11 mouse cellular contexts compared by ENCODE assay signal in the genomic region with DNA sequence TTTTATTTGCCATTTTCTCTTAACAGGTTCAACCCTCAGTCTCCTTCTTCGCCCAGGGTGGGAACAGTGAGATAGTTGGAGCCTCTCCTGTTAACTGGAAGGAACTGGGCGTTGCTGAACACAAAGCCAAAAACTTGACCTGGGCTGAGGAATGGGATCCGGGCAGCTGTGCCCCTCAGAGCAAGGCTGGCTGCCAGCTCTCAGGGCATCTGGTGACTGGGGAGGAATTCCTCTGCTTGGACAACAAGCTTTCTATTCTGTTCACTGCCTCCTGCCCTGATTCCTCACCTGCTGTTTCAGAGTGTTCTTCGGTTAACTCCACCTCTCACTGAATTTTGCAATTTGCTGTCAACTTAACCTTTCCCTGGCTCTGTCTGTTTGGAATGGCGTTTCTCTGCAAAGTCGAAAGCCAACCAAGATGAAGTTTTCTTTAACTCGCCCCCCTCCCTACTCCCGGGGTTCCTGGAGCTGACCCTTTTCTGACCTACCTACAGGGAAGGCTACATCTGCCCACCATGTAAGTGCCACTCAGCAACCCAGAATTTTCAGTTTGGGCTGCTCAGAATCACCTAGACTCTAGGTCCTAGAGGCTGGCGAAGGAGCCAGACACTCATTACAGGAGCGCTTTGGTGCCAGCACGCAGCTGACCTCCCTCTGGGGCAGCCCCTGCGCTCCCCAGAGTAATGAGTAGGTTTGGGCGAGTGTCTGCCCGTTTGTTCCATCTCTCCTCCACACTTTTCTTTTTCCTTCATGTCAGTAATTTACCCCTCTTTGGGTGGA. TPM values are rescaled to one million over a fixed set of nuclear protein-coding genes. Genes with fewer than 3 reads are reported as not detected.
DNase-seq lines count a peak whose midpoint lies in the region; ATAC-seq and TF ChIP-seq lines count a peak whose summit lies in the region.
"Had no signal": no experiment of that assay in that cellular context is flagged by ENCODE, and none has a peak within 500 bp of the region (broad histone marks: within the 10 kb centered on the region; RNA-seq: fewer than 3 reads in every experiment).

No protein-coding gene starts in this region.

- no peaks in the 10 kb centered on the region for H3K36me3 ChIP-seq in heart, embryonic 16.5 days (ENCODE audit: control insufficient read depth, insufficient read depth)
- H3K36me3 ChIP-seq in hindbrain, embryonic 13.5 days, result no peaks in the 10 kb centered on the region
- no peaks in the 10 kb centered on the region for H3K36me3 ChIP-seq in neural tube, embryonic 13.5 days
- H3K36me3 ChIP-seq in thymus, adult 2 months (ENCODE audit: control insufficient read depth, insufficient read depth, low read length), result no peaks in the 10 kb centered on the region
- H3K36me3 ChIP-seq: forebrain, embryonic 12.5 days had no signal

- H3K4me2 ChIP-seq in heart, embryonic 16.5 days (ENCODE audit: low read depth, low read length), result peak overlapping the region; percentile 27; the same call in 1 of the 2 replicates
- H3K4me2 ChIP-seq in hindbrain, embryonic 13.5 days, result peak overlapping the region; percentile 21; the same call in 1 of the 2 replicates
- peak overlapping the region; percentile 21; the same call in 1 of the 2 replicates for H3K4me2 ChIP-seq in neural tube, embryonic 13.5 days
- H3K4me2 ChIP-seq: forebrain, embryonic 12.5 days had no signal

- H3K27me3 ChIP-seq in heart, embryonic 16.5 days (ENCODE audit: control insufficient read depth, insufficient read depth, low read length), result peaks cover 48% of the 10 kb centered on the region
- H3K27me3 ChIP-seq in hindbrain, embryonic 13.5 days, result peaks cover 75% of the 10 kb centered on the region
- peaks cover 79% of the 10 kb centered on the region for H3K27me3 ChIP-seq in neural tube, embryonic 13.5 days
- H3K27me3 ChIP-seq in thymus, adult 2 months (ENCODE audit: control insufficient read depth, insufficient read depth, low read length), result peaks cover 4% of the 10 kb centered on the region; the same call in 1 of the 2 replicates

- no peak overlapping the region for H3K9ac ChIP-seq in heart, embryonic 16.5 days (ENCODE audit: low read length)
- H3K9ac ChIP-seq in hindbrain, embryonic 13.5 days, result no peak overlapping the region
- H3K9ac ChIP-seq in neural tube, embryonic 13.5 days, result no peak overlapping the region
- H3K9ac ChIP-seq: forebrain, embryonic 12.5 days had no signal

- peaks cover 10% of the 10 kb centered on the region for H3K4me1 ChIP-seq in heart, embryonic 16.5 days (ENCODE audit: control insufficient read depth, insufficient read depth, low read length)
- peaks cover 17% of the 10 kb centered on the region for H3K4me1 ChIP-seq in hindbrain, embryonic 13.5 days (replicated peaks)
- H3K4me1 ChIP-seq in neural tube, embryonic 13.5 days (replicated peaks), result peaks cover 10% of the 10 kb centered on the region; the same call in 1 of the 2 replicates
- peaks cover 33% of the 10 kb centered on the region for H3K4me1 ChIP-seq in thymus, adult 2 months (replicated peaks; ENCODE audit: control insufficient read depth, insufficient read depth, low read length)

- H3K27ac ChIP-seq in heart, embryonic 16.5 days (ENCODE audit: low read length), result peak overlapping the region; percentile 29; the same call in 1 of the 2 replicates
- no peak overlapping the region for H3K27ac ChIP-seq in hindbrain, embryonic 13.5 days
- no peak overlapping the region for H3K27ac ChIP-seq in neural tube, embryonic 13.5 days (replicated peaks)
- no peak overlapping the region for H3K27ac ChIP-seq in thymus, adult 2 months (ENCODE audit: control insufficient read depth, insufficient read depth, low read length)
- H3K27ac ChIP-seq: forebrain, embryonic 12.5 days had no signal

- no peaks in the 10 kb centered on the region for H3K9me3 ChIP-seq in heart, embryonic 16.5 days (replicated peaks; ENCODE audit: control insufficient read depth, low read length)
- H3K9me3 ChIP-seq in hindbrain, embryonic 13.5 days, result no peaks in the 10 kb centered on the region
- H3K9me3 ChIP-seq in neural tube, embryonic 13.5 days, result no peaks in the 10 kb centered on the region
- H3K9me3 ChIP-seq: forebrain, embryonic 12.5 days had no signal

- no peak for TF ChIP-seq CTCF in thymus, adult 2 months (IDR thresholded peaks at IDR 0.05; ENCODE audit: borderline replicate concordance, control insufficient read depth, extremely low read depth, insufficient read depth, low read length, poor library complexity)

- peak overlapping the region; percentile 10; the same call in 1 of the 2 replicates for H3K4me3 ChIP-seq in heart, embryonic 16.5 days (ENCODE audit: low read length)
- no peak overlapping the region for H3K4me3 ChIP-seq in hindbrain, embryonic 13.5 days
- no peak overlapping the region for H3K4me3 ChIP-seq in neural tube, embryonic 13.5 days
- no peak overlapping the region for H3K4me3 ChIP-seq in thymus, adult 2 months (ENCODE audit: control insufficient read depth, insufficient read depth, low read length)
- H3K4me3 ChIP-seq: forebrain, embryonic 12.5 days had no signal

- no peak for ATAC-seq in heart, embryonic 16.5 days (replicated peaks; ENCODE audit: extremely low read depth, insufficient read depth, low FRiP score)
- no peak for ATAC-seq in hindbrain, embryonic 13.5 days (ENCODE audit: low FRiP score)
- ATAC-seq in neural tube, embryonic 13.5 days (ENCODE audit: low read depth), result no peak
- no peak for ATAC-seq in frontal cortex, adult (ENCODE audit: low TSS enrichment)

- WGBS in heart, embryonic 16.5 days, result 16% methylated on average over 14 of the region's 14 CpGs
- WGBS in hindbrain, embryonic 13.5 days, result 14% methylated on average over 14 of the region's 14 CpGs
- 16% methylated on average over 14 of the region's 14 CpGs for WGBS in neural tube, embryonic 13.5 days
- 33% methylated on average over 14 of the region's 14 CpGs for WGBS in thymus, adult 2 months

- TF ChIP-seq POLR2A in thymus, adult 2 months (IDR thresholded peaks at IDR 0.05; ENCODE audit: control insufficient read depth, extremely low read depth, insufficient read depth, low read length, poor library complexity), result no peak

- no peak for DNase-seq in heart, adult 8-10 months (ENCODE audit: low spot score)
- DNase-seq in kidney, postnatal 4 days, result peak; percentile 11 to 37
- no peak for DNase-seq in cerebellum, adult 9-11 months
- no peak for DNase-seq in thymus, adult 2 months

RNA-seq across cellular contexts. Expression of a gene that starts 0.7 kb away (rescaled TPM):
- 4.2 and 6.1 TPM in 2 replicates for polyA plus RNA-seq in heart, embryonic 16.5 days (2015; fragmentation: Nextera tagmentation; extraction: Ambion mirVana)
- total RNA-seq in heart, adult 8-10 months (2022), result 1 to 10 TPM in 1 of 4 experiments, under 1 TPM in 3; 0.50 to 1.5 (median 0.88) TPM
- 0.35 and 0.45 TPM in 2 replicates for polyA plus RNA-seq in hindbrain, embryonic 13.5 days (2015; fragmentation: Nextera tagmentation; extraction: Ambion mirVana)
- polyA plus RNA-seq in neural tube, embryonic 13.5 days (2015; fragmentation: Nextera tagmentation; extraction: Ambion mirVana), result 0.59 and 1.3 TPM in 2 replicates
- polyA plus RNA-seq in thymus, adult 2 months (2012; rRNA removed), result 10.1 and 11.6 TPM in 2 replicates
- polyA plus RNA-seq: neural tube, embryonic 14.5 days had no signal

RNA-seq across cellular contexts. Expression of a gene that starts 14.7 kb away (rescaled TPM):
- 1.5 and 1.9 TPM in 2 replicates for polyA plus RNA-seq in heart, embryonic 16.5 days (2015; fragmentation: Nextera tagmentation; extraction: Ambion mirVana)
- total RNA-seq in heart, adult 8-10 months (2022), result 1 to 10 TPM; 1.9 to 3.7 (median 3.1) TPM
- polyA plus RNA-seq in hindbrain, embryonic 13.5 days (2015; fragmentation: Nextera tagmentation; extraction: Ambion mirVana), result 1.2 and 1.9 TPM in 2 replicates
- 0.92 and 1.2 TPM in 2 replicates for polyA plus RNA-seq in neural tube, embryonic 13.5 days (2015; fragmentation: Nextera tagmentation; extraction: Ambion mirVana)
- 5.3 and 7.3 TPM in 2 replicates for polyA plus RNA-seq in thymus, adult 2 months (2012; rRNA removed)

RNA-seq across cellular contexts. Expression of a gene that starts 30.8 kb away (rescaled TPM):
- 25.0 and 71.7 TPM in 2 replicates for polyA plus RNA-seq in heart, embryonic 16.5 days (2015; fragmentation: Nextera tagmentation; extraction: Ambion mirVana)
- 1 to 10 TPM in 2 of 4 experiments, not detected in 2; 1.3 to 1.5 TPM for total RNA-seq in heart, adult 8-10 months (2022)
- not detected in 2 replicates for polyA plus RNA-seq in hindbrain, embryonic 13.5 days (2015; fragmentation: Nextera tagmentation; extraction: Ambion mirVana)
- 0.32 TPM in 1 of 2 replicates, not detected in the other for polyA plus RNA-seq in neural tube, embryonic 13.5 days (2015; fragmentation: Nextera tagmentation; extraction: Ambion mirVana)
- polyA plus RNA-seq in thymus, adult 2 months (2012; rRNA removed), result 343 and 451 TPM in 2 replicates
- total RNA-seq: layer of hippocampus, postnatal 25 days had no signal
- polyA plus RNA-seq: forebrain, embryonic 12.5 days had no signal

RNA-seq across cellular contexts. Expression of a gene that starts 38.7 kb away (rescaled TPM):
- polyA plus RNA-seq in heart, embryonic 16.5 days (2015; fragmentation: Nextera tagmentation; extraction: Ambion mirVana), result 0.41 and 0.87 TPM in 2 replicates
- total RNA-seq in heart, adult 8-10 months (2022), result not detected
- polyA plus RNA-seq in hindbrain, embryonic 13.5 days (2015; fragmentation: Nextera tagmentation; extraction: Ambion mirVana), result 0.12 and 0.26 TPM in 2 replicates
- 0.20 and 0.23 TPM in 2 replicates for polyA plus RNA-seq in neural tube, embryonic 13.5 days (2015; fragmentation: Nextera tagmentation; extraction: Ambion mirVana)
- polyA plus RNA-seq in thymus, adult 2 months (2012; rRNA removed), result 2.5 and 3.5 TPM in 2 replicates
- polyA plus RNA-seq: neural tube, embryonic 14.5 days had no signal

RNA-seq across cellular contexts. Expression of a gene that starts 58.7 kb away (rescaled TPM):
- 11.7 and 30.7 TPM in 2 replicates for polyA plus RNA-seq in heart, embryonic 16.5 days (2015; fragmentation: Nextera tagmentation; extraction: Ambion mirVana)
- total RNA-seq in heart, adult 8-10 months (2022), result not detected
- polyA plus RNA-seq in hindbrain, embryonic 13.5 days (2015; fragmentation: Nextera tagmentation; extraction: Ambion mirVana), result not detected in 2 replicates
- polyA plus RNA-seq in neural tube, embryonic 13.5 days (2015; fragmentation: Nextera tagmentation; extraction: Ambion mirVana), result not detected in 2 replicates
- polyA plus RNA-seq in thymus, adult 2 months (2012; rRNA removed), result 214 and 262 TPM in 2 replicates
- total RNA-seq: layer of hippocampus, postnatal 25 days had no signal
- polyA plus RNA-seq: forebrain, embryonic 12.5 days; neural tube, embryonic 14.5 days had no signal

Comparison
In these comparisons a context has a peak if more than half of its experiments do, and no peak if none do; other contexts are left out.
1. DNase-seq: peak in kidney, postnatal 4 days (2 of 2); none in heart, adult 8-10 months (single experiment), cerebellum, adult 9-11 months (single experiment) and thymus, adult 2 months (single experiment).
2. RNA of a gene that starts 30.8 kb away (polyA plus RNA-seq): 343 to 451 TPM in thymus, adult 2 months and 25.0 to 71.7 TPM in heart, embryonic 16.5 days; 0.32 TPM in neural tube, embryonic 13.5 days and not detected in hindbrain, embryonic 13.5 days; every median in the first group is over 10 times any median in the second.
3. Peak in every context shown above with its lines, with median percentiles within 50 percentile points of each other: H3K4me2 ChIP-seq.